Mouse (Mus musculus) c-Kit-negative CD71-positive TER-119-positive erythroid progenitor cells, embryonic 14.5 days (primary cell): ENCODE measurements around the gene Pgm3.
"Not testable (repeated sequence)": the region's sequence is repeated elsewhere in the genome, so short reads cannot be mapped to it uniquely, and the experiment has no call there.

Experiments
- DNase-seq: peaks from one replicate; pipeline ENCODE4 v3.0.0-alpha.2; 2013; ENCODE audit warnings: low read depth, low spot score

Pgm3 gene

GRCm38 (mm10) chr9:86571540-86572135 is at the start of gene Pgm3, which contains the start of gene Rwdd2a:
Gene Pgm3, minus strand, starts transcription at chr9:86571842.
Gene Rwdd2a, plus strand, starts transcription at chr9:86571991.
- peak; percentile 82 for DNase-seq

GRCm38 (mm10) chr9:86619341-86620139 is 47.9 kb upstream of the Pgm3 start:
- DNase-seq: no peak

GRCm38 (mm10) chr9:86617837-86618492 is 46.3 kb upstream of the Pgm3 start:
- DNase-seq: no peak

GRCm38 (mm10) chr9:86615765-86616164 is 44.1 kb upstream of the Pgm3 start:
- no peak for DNase-seq

- DNase-seq: no peak
Measured at GRCm38 (mm10) chr9:86612091-86612490, 40.4 kb upstream of the Pgm3 start.

- DNase-seq: no peak
Measured at GRCm38 (mm10) chr9:86605776-86606175, 34.1 kb upstream of the Pgm3 start.

- no peak for DNase-seq
Measured at GRCm38 (mm10) chr9:86599723-86600303, 28.2 kb upstream of the Pgm3 start.

- DNase-seq: not testable (repeated sequence)
Measured at GRCm38 (mm10) chr9:86596983-86597382, 25.3 kb upstream of the Pgm3 start.

GRCm38 (mm10) chr9:86594357-86594767 is 22.7 kb upstream of the Pgm3 start:
- not testable (repeated sequence) for DNase-seq

GRCm38 (mm10) chr9:86592676-86593668 is 21.3 kb upstream of the Pgm3 start:
- no peak for DNase-seq

- no peak for DNase-seq
Measured at GRCm38 (mm10) chr9:86587019-86587795, 15.6 kb upstream of the Pgm3 start.

- peak; percentile 40 for DNase-seq
Measured at GRCm38 (mm10) chr9:86583740-86584139, 12.1 kb upstream of the Pgm3 start.

- no peak for DNase-seq
Measured at GRCm38 (mm10) chr9:86579657-86580056, 8.0 kb upstream of the Pgm3 start.

GRCm38 (mm10) chr9:86575178-86575577 is 3.5 kb upstream of the Pgm3 start:
- no peak for DNase-seq

- DNase-seq: no peak
Measured at GRCm38 (mm10) chr9:86573616-86574303, 2.1 kb upstream of the Pgm3 start.

GRCm38 (mm10) chr9:86572636-86573291 is 1.1 kb upstream of the Pgm3 start:
- DNase-seq: peak; percentile 61

- no peak for DNase-seq
Measured at GRCm38 (mm10) chr9:86572196-86572595, 554 bp upstream of the Pgm3 start.

GRCm38 (mm10) chr9:86570946-86571345 is 696 bp downstream of the Pgm3 start:
- DNase-seq: no peak
